Mouse (Mus musculus) midbrain, embryonic 16.5 days (tissue): Measurements from ENCODE around the gene Nup107. TPM values are rescaled to one million over a fixed set of nuclear protein-coding genes. Genes with fewer than 3 reads are reported as not detected.

Experiments used
- ATAC-seq: fragments of 200-750 bp; cut with Nextera tagmentation; 2 replicates; pipeline ENCODE4 v1.8.0; 2017; ENCODE audit warnings: moderate TSS enrichment
- H3K27ac ChIP-seq: fragments of 300-500 bp; sonication (generic); 2 replicates; pipeline ENCODE4 v1.5.1; 2014; ENCODE audit warnings: mild to moderate bottlenecking, low read length, mixed read lengths
- H3K27me3 ChIP-seq: fragments of 300-500 bp; sonication (generic); 2 replicates; pipeline ENCODE4 v1.6.1; 2014; ENCODE audit warnings: low read depth, low read length, mixed read lengths; ENCODE audit not compliant: control insufficient read depth, insufficient read depth
- H3K36me3 ChIP-seq: fragments of 300-500 bp; sonication (generic); 2 replicates; pipeline ENCODE4 v1.6.1; 2014; ENCODE audit warnings: mild to moderate bottlenecking, low read length, moderate library complexity, mixed read lengths; ENCODE audit not compliant: control insufficient read depth, insufficient read depth
- H3K4me1 ChIP-seq: fragments of 300-500 bp; sonication (generic); 2 replicates; pipeline ENCODE4 v1.6.1; 2014; ENCODE audit warnings: mild to moderate bottlenecking, low read length, mixed read lengths; ENCODE audit not compliant: control insufficient read depth, insufficient read depth
- H3K4me2 ChIP-seq: fragments of 300-500 bp; sonication (generic); 2 replicates; pipeline ENCODE4 v1.6.1; 2014; ENCODE audit warnings: mild to moderate bottlenecking, low read length, mixed read lengths
- H3K4me3 ChIP-seq: fragments of 300-500 bp; sonication (generic); 2 replicates; pipeline ENCODE4 v1.5.1; 2014; ENCODE audit warnings: low read depth, mild to moderate bottlenecking, low read length, moderate library complexity, mixed read lengths
- H3K9ac ChIP-seq: fragments of 300-500 bp; sonication (generic); 2 replicates; pipeline ENCODE4 v1.6.1; 2014; ENCODE audit warnings: low read depth, low read length, mixed read lengths
- H3K9me3 ChIP-seq: fragments of 300-500 bp; sonication (generic); replicated peaks from 2 replicates; pipeline ENCODE4 v1.6.1; 2014; ENCODE audit warnings: mild to moderate bottlenecking, low read length, mixed read lengths; ENCODE audit not compliant: control insufficient read depth, poor library complexity, severe bottlenecking
- WGBS: fragments of 180-500 bp; shearing (Covaris S2); extraction: QIAGEN DNeasy Blood & Tissue Kit; methylation state at CpG from one replicate; pipeline ENCODE4 v1.1.7; 2014; 5-methylcytosine and 5-hydroxymethylcytosine counted together
- polyA plus RNA-seq: library from polyadenylated mRNA; unstranded; fragments of >200 nt; fragmentation: Nextera tagmentation; extraction: Ambion mirVana; gene quantifications from 2 replicates; pipeline ENCODE4 v1.2.1, GENCODE M21; 2015

Gene Nup107
- polyA plus RNA-seq, 1 experiment from 2014 or later, result 29.4 TPM

DNA sequence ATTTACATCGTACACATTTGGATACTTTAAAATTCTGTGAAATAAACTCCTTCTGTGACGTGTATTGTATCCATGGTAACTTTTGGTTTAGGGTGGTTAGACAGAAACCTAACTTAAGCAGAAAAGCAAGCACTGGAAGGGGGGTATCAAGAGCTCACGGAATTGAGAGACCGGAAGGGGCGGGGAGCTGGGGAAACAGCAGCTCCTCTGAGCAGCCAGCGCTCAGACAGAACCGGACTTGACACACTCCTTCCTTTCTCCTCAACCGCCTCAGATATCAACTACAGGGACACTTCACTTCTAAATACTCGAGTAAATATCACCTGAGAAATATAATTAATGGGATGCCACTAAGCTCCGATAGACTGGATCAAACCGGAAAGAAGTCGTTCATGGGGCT lies 4.6 kb upstream of the Nup107 start:
- Histone ChIP-seq H3K27me3 (no peaks in the 10 kb centered on the region), H3K4me2 (no peak overlapping the region), H3K36me3 (no peaks in the 10 kb centered on the region), H3K4me3 (no peak overlapping the region), H3K9me3 (no peaks in the 10 kb centered on the region), H3K9ac (no peak overlapping the region), H3K27ac (no peak overlapping the region), H3K4me1 (peaks cover 3% of the 10 kb centered on the region; the same call in 1 of the 2 replicates)
- 91% methylated on average over 12 of the region's 12 CpGs for WGBS
- ATAC-seq, result no peak

DNA sequence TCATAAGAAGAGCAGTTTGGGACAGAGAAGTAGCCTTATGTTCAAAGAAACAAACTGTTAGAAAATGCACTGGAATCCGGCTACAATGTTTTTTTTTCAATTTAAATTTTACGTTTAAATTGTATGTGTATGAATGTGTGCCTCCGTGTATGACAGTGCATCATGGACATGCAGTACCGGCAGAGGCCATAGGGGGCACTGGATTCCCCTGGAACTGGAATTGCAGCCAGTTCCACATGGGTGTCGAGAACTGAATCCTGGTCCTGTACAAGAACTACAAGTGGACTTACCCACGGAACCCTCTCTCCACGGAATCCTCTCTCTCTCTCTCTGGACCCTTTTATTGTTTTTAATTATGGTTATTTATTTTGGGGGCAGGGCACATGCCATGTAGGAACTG lies 3.7 kb upstream of the Nup107 start:
- Histone ChIP-seq H3K36me3 (no peaks in the 10 kb centered on the region), H3K27ac (no peak overlapping the region), H3K9ac (no peak overlapping the region), H3K4me3 (no peak overlapping the region), H3K4me1 (peaks cover 11% of the 10 kb centered on the region), H3K27me3 (no peaks in the 10 kb centered on the region), H3K4me2 (no peak overlapping the region), H3K9me3 (no peaks in the 10 kb centered on the region)
- ATAC-seq, result no peak
- 95% methylated on average over 7 of the region's 7 CpGs for WGBS

DNA sequence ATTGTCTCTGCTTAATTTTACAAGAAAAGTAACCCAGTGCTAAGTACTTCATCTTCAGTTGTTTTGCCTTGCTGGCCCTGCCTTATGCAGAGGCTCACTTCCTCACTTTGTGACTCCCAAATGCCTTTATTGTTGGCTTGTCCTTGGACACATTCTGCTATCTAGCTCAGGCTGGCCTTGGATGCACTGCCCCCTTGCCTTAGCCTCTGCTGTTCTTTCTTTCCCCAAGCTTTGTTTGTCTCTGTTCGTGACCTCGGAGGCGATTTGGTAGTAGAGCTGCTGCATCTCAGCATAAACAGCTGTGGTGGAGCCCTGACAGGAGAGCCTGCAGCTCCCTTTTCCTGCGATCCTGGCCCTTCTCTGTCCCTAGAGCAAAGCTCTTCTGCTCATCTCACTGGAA lies 2.7 kb upstream of the Nup107 start:
- WGBS, result 75% methylated on average over 4 of the region's 4 CpGs

DNA sequence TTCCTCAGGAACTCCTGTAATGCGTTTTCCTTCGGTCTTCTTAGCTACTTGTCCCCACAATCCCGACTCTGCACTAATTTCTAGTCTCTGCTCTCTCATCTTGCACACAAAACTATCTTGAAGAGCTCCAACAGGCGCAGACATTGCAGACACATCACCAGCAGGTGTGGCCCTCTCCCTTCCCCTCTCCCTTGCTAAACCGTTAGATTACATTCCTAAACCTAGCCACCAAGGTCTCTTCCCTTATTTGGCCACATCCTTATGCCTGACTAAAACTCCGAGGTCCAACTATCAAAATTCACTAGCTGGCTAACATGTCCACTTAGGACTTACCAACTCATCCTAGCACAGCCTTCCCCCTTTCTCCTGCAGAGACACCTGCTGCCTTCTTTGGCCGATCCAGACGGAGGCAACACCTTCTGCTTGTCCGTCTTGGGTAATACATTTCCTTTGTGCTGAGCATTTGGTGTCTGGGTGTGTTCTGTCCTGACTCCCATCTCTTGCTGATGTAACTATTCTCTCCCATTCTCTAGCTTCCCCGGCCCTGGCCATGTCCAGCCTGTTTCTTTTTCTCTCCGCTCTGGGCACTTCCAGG lies 1.0 kb upstream of the Nup107 start:
- ATAC-seq, result no peak
- H3K9ac ChIP-seq, result no peak overlapping the region
- no peaks in the 10 kb centered on the region for H3K9me3 ChIP-seq
- H3K4me1 ChIP-seq, result peaks cover 13% of the 10 kb centered on the region
- H3K27me3 ChIP-seq, result no peaks in the 10 kb centered on the region
- peak overlapping the region; percentile 70 for H3K4me2 ChIP-seq
- H3K4me3 ChIP-seq, result no peak overlapping the region
- H3K27ac ChIP-seq, result no peak overlapping the region
- no peaks in the 10 kb centered on the region for H3K36me3 ChIP-seq
- WGBS, result 84% methylated on average over 11 of the region's 11 CpGs

More for the DNA sequence above, 2.7 kb upstream of the Nup107 start:
- H3K4me1 ChIP-seq, result peaks cover 13% of the 10 kb centered on the region
- H3K36me3 ChIP-seq, result no peaks in the 10 kb centered on the region
- H3K27ac ChIP-seq, result no peak overlapping the region
- H3K9me3 ChIP-seq, result no peaks in the 10 kb centered on the region
- H3K9ac ChIP-seq, result no peak overlapping the region
- no peak overlapping the region for H3K4me2 ChIP-seq
- no peaks in the 10 kb centered on the region for H3K27me3 ChIP-seq
- ATAC-seq, result no peak
- no peak overlapping the region for H3K4me3 ChIP-seq

DNA sequence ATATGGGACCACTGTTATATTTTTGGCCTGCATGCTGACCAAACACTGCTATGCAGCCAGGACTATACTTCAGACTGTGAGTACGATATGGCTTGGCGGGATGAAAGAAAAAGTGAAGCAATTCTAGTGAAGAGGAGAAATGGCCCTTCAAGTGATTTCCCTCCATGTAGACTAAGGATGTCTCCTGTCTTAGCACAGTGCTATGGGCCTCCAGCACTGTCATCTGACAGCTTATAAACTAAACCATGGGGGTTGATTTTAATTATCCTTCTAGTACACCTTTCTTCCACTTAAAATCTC lies 1.4 kb downstream of the Nup107 start:
- no peaks in the 10 kb centered on the region for H3K27me3 ChIP-seq
- H3K27ac ChIP-seq, result no peak overlapping the region
- H3K9me3 ChIP-seq, result no peaks in the 10 kb centered on the region
- peaks cover under 1% of the 10 kb centered on the region; the same call in 1 of the 2 replicates for H3K36me3 ChIP-seq
- peaks cover 13% of the 10 kb centered on the region for H3K4me1 ChIP-seq
- H3K4me2 ChIP-seq, result no peak overlapping the region
- no peak overlapping the region for H3K9ac ChIP-seq
- no peak overlapping the region for H3K4me3 ChIP-seq
- no peak for ATAC-seq
- WGBS, result 98% methylated on average over 2 of the region's 2 CpGs

DNA sequence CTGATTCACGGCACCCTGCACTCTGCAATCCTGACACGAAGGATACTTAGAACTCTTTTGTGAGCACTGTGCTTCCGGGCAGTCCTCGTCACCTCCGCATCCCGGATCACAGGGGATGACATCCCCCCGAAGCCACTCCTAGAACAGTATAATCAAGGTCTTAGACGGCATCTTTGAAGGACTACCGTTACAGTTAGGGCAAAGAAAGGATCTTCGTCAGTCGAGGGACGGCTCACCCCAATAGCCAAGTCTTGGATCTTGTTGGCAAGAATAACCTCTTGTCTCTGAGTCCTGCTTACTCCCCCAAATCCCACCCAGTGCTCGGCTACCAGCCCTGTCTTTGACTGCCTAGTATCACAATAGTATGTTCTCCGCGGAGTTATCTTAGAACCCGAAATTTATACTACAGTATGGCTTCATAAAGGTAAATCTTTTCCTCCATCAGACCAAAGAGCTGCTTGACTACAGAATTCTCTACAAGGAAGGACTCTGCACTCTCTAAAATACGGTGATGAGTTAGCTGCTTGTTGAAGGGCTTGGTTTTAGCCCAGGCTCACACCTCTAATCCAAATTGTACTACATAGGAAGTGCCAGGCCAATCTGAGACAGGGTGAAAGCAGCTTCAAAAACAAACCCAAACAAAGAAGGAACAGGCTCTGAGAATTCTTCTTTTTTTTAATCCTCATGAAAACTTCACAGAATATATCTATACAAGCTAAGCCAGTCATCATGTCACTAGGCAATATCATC lies 1.9 kb downstream of the Nup107 start:
- ATAC-seq, result no peak
- WGBS, result 95% methylated on average over 17 of the region's 17 CpGs

DNA sequence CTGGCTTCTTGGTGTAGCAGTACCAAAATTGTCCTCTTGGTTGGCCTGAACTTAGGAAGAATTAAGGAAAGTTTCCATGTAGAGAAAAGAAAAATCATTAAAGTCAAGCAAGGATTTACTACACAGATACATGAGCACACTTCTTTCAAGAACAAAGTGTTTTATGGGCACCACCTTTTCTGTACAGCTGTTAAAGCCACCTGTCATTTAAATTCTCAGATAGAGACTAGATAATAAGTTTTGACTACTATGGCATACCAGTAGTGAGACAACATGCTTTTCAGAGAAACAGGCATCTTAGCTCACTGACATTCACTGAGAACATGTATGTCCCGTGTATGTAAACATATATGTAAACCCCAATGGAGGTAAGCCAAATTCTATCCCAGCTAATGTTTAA lies 2.5 kb downstream of the Nup107 start:
- no peak overlapping the region for H3K9ac ChIP-seq
- peaks cover 4% of the 10 kb centered on the region; the same call in 1 of the 2 replicates for H3K36me3 ChIP-seq
- H3K4me1 ChIP-seq, result peaks cover 13% of the 10 kb centered on the region
- no peak for ATAC-seq
- 97% methylated on average over 1 of the region's 1 CpGs for WGBS
- no peaks in the 10 kb centered on the region for H3K27me3 ChIP-seq
- no peaks in the 10 kb centered on the region for H3K9me3 ChIP-seq
- no peak overlapping the region for H3K4me2 ChIP-seq
- H3K27ac ChIP-seq, result no peak overlapping the region
- no peak overlapping the region for H3K4me3 ChIP-seq

More for the DNA sequence above, 1.9 kb downstream of the Nup107 start:
- no peak overlapping the region for H3K4me3 ChIP-seq
- H3K4me2 ChIP-seq, result no peak overlapping the region
- H3K9me3 ChIP-seq, result no peaks in the 10 kb centered on the region
- peaks cover 4% of the 10 kb centered on the region; the same call in 1 of the 2 replicates for H3K36me3 ChIP-seq
- H3K27me3 ChIP-seq, result no peaks in the 10 kb centered on the region
- no peak overlapping the region for H3K27ac ChIP-seq
- no peak overlapping the region for H3K9ac ChIP-seq
- peaks cover 13% of the 10 kb centered on the region for H3K4me1 ChIP-seq

DNA sequence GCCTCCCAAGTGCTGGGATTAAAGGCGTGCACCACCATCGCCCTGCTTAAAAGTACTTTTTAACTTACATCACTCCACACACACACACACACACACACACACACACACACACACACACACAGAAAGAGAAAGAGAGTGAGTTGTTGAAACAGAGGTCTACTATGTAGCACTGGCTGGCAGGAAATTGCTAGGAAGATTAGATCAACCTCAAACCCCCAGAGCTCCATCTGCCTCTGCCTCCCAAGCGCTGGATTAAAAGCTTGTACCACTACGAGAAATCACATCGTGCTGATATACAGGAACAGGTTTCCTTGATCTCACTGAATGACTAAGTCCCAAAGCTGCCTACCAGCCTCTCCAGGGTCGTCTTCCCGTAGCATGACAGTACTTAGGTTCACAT lies 7.9 kb downstream of the Nup107 start:
- WGBS, result 96% methylated on average over 7 of the region's 7 CpGs
- H3K9me3 ChIP-seq, result no peaks in the 10 kb centered on the region
- no peaks in the 10 kb centered on the region for H3K27me3 ChIP-seq
- H3K4me3 ChIP-seq, result no peak overlapping the region
- no peak for ATAC-seq
- H3K4me2 ChIP-seq, result no peak overlapping the region
- peaks cover 21% of the 10 kb centered on the region for H3K36me3 ChIP-seq
- H3K9ac ChIP-seq, result no peak overlapping the region
- no peak overlapping the region for H3K27ac ChIP-seq
- no peaks in the 10 kb centered on the region for H3K4me1 ChIP-seq

DNA sequence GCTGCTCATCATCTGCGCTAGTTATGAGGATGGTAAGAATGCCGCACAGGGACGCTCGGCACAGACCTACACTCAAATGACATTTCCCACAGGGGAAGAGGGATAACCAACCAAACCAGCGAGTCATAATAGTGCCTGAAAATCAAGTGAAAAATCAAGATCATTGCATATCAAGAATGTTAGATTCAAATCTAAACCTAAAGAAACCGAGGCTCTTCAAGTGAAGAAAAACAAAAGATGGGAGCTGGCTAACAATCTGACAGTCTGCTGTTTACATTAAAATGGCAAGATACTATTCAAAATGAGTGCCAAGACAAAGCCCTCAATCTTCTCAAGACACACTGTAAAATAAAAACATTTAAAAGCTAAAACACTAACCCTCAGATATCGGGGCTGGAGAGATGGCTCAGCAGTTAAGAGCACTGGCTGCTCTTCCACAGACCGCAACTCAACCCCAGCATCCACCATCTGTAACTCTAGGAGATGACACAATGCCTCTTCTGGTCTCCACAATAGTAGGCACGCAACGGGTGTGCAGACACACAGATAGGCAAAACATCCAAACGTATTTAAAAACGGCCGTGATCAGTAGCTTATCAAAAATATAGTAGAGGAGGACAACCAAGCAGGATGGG lies 8.6 kb downstream of the Nup107 start:
- H3K27me3 ChIP-seq, result no peaks in the 10 kb centered on the region
- H3K27ac ChIP-seq, result no peak overlapping the region
- H3K9ac ChIP-seq, result no peak overlapping the region
- H3K4me2 ChIP-seq, result no peak overlapping the region
- H3K36me3 ChIP-seq, result peaks cover 21% of the 10 kb centered on the region
- WGBS, result 96% methylated on average over 13 of the region's 13 CpGs
- no peak for ATAC-seq
- H3K9me3 ChIP-seq, result no peaks in the 10 kb centered on the region
- no peak overlapping the region for H3K4me3 ChIP-seq
- no peaks in the 10 kb centered on the region for H3K4me1 ChIP-seq
